Mouse (Mus musculus) thymus, adult 2 months (tissue): ENCODE measurements at regions not wholly inside any gene's neighbourhood (a gene's known extent, or its start where the extent isn't known, plus 50 kb on each side); places are given as distances from the start of the nearest gene placed in this dataset.

Source experiments
- CTCF ChIP-seq: fragments of 200-500 bp; IDR thresholded peaks from 2 replicates; pipeline ENCODE4 v1.5.1; 2012; ENCODE audit warnings: mild to moderate bottlenecking, control low read depth, low read length, moderate library complexity, borderline replicate concordance; ENCODE audit not compliant: control insufficient read depth, poor library complexity, insufficient read depth; ENCODE audit errors: extremely low read depth
- POLR2A ChIP-seq: fragments of 200-500 bp; IDR thresholded peaks from 2 replicates; pipeline ENCODE4 v1.6.1; 2012; ENCODE audit warnings: mild to moderate bottlenecking, low read length, control low read depth, moderate library complexity; ENCODE audit not compliant: control insufficient read depth, poor library complexity, insufficient read depth; ENCODE audit errors: extremely low read depth

GRCm38 (mm10) chr7:39773291-39773690 lies 255.7 kb downstream of the Zfp619 start:
- TF ChIP-seq POLR2A (no peak), CTCF (no peak)
